Mouse (Mus musculus) left cerebral cortex, postnatal 4 days (tissue): Measurements from ENCODE around the gene Grm7. TPM values are rescaled to one million over a fixed set of nuclear protein-coding genes. Genes with fewer than 3 reads are reported as not detected.

Source experiments
- DNase-seq: peaks from one replicate; pipeline ENCODE4 v3.0.0-alpha.2; 2022
- intact Hi-C: fragments of 180-260 bp; cut with DNase I; formaldehyde crosslinking; loops from one replicate; pipeline ENCODE4 v1.15.1; 2025
- total RNA-seq, 2 experiments: library from RNA; stranded (reverse); gene quantifications; 2 replicates each; pipeline ENCODE4 v1.2.3; 2021

The Grm7 gene
- 10 to 100 TPM; 77.8 to 78.8 TPM for total RNA-seq

DNA sequence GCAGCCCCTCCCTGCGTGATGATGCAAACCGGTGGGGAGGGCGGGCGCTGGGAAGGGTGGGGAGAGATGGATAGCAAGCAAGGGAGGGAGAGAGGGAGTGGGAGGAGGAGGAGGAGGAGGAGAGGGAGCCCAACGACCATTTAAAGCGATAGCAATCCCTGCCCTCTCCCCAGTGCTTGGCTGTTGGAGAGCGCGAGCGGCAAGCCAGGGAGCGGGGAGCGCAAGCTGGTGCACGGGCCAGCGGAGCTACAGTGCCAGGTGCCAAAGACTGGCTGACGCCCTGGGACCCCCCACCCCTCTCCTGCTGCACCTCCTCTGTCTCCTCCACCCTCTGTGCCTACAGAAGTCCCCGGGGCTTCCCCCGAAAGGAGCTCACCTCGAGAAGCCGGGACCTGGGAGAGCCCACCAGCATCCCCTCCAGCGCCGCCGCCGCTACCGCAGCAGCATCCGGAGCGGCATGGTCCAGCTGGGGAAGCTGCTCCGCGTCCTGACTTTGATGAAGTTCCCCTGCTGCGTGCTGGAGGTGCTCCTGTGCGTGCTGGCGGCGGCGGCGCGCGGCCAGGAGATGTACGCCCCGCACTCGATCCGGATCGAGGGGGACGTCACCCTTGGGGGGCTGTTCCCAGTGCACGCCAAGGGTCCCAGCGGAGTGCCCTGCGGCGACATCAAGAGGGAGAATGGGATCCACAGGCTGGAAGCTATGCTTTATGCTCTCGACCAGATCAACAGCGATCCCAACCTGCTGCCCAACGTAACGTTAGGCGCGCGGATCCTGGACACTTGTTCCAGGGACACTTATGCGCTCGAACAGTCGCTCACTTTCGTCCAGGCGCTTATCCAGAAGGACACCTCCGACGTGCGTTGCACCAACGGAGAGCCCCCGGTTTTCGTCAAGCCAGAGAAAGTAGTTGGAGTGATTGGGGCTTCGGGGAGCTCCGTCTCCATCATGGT lies at the start of gene Grm7:
Grm7 (plus strand) TSS at position 171 of the 951 bp plus-strand sequence.
- peak; percentile 61 for DNase-seq
- intact Hi-C loops, result loop anchor here (10.0 kb wide), 1 partner anchor 1491 kb away; no protein-coding TSS in a partner anchor

DNA sequence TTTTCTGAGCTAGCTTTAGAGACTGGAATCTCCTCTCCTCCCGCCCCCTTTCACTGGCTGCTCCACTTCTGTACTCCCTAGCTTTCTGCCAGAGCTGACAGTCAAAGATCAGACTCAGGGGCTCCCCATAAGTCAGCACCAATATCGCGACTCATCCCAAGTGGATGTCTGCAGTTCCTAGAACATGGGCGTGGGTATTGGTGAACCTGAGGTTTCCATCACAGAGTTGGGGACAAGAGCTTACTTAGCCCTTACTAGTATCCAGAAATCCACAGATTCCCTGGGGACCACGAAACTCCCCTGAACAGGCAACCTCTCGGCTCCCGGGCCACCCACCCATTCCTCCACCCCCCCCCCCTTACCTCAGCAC lies 355 bp upstream of the Grm7 start:
- intact Hi-C loops, result loop anchor here (10.0 kb wide), 1 partner anchor 1490 kb away; no protein-coding TSS in a partner anchor
- DNase-seq, result no peak

DNA sequence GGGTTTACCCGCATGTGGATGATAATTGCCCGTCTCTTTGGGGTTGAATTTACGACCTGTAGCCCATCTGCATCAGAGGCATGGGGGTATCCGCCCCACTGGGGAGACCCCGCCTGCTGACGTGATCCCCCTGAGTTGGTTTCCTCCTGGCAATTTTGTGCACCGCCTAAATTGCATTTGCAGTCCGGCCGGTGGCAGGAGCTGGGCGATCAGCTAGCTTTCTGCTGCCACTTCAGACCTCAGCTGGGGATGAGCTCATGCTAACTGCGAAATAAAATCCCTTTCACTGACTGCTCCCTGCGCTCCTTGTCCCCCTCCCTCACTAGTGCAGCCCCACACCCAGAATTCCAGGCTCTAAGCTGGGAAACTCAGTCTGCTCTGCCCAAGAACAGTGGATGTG lies 1.5 kb downstream of the Grm7 start:
- peak; percentile 15 for DNase-seq
- intact Hi-C loops, result loop anchor here (10.0 kb wide), 1 partner anchor 1492 kb away; no protein-coding TSS in a partner anchor

DNA sequence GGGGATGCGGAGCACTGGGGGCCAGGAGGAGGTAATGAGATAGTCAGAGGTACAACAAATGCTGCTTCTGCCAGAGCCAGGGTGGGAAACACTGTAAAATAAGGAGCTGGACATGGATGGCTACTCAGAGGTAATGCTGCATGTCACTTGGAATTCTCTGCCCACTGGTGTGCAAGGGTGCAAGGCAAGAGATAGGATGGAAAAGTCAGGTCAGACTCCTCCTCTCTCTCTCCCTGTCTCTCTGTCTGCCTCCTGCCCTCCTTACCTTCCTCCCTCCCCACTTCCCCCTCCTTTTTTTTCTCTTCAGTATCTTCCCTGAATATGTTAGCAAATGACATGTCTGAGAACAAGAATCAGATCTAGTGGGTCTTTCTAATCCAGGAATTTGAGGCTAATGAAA lies 3.8 kb downstream of the Grm7 start:
- no peak for DNase-seq
- intact Hi-C loops, result loop anchor here (10.0 kb wide), 1 partner anchor 1494 kb away; no protein-coding TSS in a partner anchor

DNA sequence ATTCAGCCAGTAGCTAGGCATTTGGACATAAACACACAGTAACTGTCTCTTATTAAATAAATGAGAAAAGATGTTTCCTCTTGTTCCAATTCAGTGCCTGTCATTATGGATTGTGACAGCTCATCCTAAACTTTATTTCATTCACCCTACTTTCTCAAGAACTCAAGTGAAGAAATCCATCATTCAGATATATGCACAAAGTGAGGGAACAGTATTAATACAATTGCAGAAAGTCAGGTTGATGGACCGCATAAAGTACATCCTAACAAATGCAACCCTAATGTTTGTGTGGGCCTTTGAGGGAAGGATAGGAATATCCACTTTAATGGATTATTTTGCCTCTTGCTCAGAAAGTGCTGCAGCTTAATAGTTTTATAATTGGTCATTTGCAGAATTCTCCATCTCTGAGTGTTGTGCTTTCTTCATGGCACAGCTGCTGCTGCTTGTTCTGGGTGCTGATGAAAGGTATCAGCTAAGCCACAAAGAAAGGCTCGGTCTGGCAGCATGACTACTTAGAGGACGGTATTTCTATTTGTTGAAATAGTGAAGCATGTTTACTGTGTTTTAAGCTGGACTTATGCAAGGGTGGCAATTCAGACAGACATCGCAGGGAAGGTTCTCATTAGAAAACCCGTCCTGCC lies 8.1 kb downstream of the Grm7 start:
- intact Hi-C loops, result no loop called here

DNA sequence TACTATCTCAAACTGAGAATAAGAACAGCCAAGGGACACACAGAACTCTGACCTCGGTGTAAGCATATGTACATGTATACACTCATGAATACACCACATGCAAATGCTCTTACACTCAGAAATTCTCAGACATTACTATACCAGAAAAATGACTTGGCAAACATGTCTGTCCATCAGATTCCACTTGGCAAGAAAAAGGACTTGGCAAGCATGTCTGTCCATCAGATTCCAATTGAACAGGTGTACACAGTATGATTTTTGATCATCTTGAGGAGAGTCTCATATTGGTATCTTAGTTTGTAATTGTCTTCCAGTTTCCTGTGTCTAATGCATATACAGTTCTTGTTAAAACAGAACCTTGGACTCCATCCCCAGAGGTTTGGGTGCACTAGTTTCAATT lies 19.1 kb downstream of the Grm7 start:
- DNase-seq, result no peak
- intact Hi-C loops, result no loop called here

More for the DNA sequence above, 8.1 kb downstream of the Grm7 start:
- no peak for DNase-seq

DNA sequence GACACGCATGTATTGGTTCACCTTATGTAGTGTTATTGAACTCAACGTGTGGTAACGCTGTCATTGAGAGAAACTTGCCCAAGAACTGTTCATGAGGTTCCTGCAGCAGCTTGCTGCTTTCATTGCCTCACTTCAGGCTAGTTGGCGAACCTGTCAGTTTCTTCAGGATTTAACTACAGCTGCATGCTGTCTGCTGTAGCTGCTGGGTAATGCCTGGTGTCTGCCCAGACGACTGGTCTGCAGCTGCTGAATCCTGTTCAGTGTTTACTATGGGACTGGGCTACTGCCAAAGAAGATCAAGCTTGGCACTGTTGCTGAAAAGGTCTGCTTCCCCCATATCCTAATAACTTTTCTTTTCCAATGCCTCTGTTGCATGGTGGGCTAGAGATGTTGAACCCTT lies 23.1 kb downstream of the Grm7 start:
- intact Hi-C loops, result no loop called here
- DNase-seq, result peak; percentile 22

DNA sequence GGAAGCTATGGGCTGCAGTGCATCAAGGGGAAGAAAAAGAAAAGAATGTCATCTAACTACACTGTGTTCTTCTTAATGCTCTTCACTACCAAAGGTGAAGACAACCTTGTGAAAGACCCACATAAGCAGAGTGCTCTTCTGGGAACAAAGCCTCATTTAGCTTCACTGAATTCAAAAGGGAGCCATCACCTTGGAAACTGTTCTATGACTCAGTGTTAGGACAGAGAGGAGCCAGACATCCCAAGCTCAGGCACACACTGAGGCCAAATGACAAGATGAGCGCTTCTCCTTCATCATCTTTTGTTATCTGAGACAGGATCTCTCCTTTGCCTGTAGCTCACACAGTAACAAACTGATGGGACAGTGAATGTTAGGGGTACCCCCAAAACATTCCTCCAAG lies 45.6 kb downstream of the Grm7 start:
- intact Hi-C loops, result no loop called here

DNA sequence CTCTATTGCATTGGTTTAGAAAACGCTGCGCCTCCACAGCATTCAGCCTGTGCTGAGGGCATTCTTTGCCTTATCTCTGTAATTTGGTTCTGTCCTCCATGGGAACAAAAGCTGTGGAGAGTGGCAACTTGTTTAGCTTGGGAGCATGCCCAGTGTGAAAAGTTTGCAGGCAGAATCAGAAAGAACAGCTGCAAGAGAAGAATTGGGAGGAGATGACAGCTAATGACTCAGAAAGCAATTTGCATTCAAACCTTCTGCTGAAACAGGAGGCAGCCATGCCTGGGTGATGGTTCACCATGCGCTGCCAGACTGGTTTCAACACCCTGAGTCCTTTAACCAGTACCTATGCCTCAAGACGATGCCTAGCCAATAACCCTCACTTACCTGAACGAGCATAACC lies 64.4 kb downstream of the Grm7 start:
- no peak for DNase-seq
- intact Hi-C loops, result no loop called here

More for the DNA sequence above, 45.6 kb downstream of the Grm7 start:
- DNase-seq, result no peak

DNA sequence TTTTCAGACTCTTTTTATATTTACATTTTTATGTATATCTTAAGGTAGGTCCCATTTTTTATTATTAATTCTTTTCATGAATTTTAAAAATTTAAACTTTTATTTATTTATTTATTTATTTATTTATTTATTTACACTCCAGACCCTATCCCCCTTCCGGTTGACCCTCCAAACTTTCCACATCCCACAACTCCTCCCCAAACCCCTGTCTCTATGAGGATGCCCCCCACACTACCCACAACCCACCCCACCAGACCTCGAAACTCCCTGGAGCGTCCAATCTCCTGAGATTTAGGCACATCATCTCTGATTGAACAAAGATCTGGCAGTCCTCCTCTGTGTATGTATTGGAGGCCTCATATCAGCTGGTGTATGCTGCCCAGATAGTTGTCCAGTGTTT lies 69.6 kb downstream of the Grm7 start:
- intact Hi-C loops, result no loop called here
- no peak for DNase-seq

DNA sequence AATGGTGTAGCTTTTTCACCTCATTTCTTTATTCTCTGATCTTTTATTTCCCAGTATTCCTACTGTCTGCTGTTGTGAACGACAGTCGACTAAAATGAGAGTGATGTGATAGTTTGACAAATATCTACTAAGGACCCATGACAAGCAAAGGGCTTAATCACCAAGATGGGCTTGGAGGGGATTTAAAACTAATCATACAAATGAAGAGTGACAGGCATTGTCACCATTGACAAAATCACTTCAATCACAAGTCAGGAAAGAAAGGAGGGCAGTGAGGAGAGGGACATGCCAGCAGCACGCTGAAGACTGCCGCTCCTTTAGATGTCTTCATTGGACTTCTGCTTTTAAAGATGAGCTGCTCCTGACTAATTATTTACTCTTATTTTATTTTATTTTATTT lies 78.0 kb downstream of the Grm7 start:
- no peak for DNase-seq
- intact Hi-C loops, result no loop called here

DNA sequence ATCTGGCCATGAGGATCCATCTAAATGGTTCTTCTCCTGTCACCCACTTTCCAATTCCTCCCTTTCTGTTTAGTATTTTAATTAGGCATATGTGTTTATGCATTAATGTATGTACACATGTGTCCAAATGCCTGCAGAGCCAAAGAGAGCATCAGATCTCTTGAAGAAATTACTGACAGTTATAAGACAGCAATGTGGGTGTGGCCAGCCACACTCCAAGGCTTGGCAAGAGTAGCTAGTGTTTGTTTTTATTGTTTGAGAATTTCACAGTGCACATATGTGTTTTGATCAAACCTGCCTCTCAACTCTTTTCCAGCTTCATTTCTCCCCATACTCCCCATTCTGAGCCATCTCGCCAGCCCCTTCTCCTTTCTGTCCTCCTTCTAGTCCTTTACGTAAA lies 88.5 kb downstream of the Grm7 start:
- intact Hi-C loops, result no loop called here
- DNase-seq, result no peak

DNA sequence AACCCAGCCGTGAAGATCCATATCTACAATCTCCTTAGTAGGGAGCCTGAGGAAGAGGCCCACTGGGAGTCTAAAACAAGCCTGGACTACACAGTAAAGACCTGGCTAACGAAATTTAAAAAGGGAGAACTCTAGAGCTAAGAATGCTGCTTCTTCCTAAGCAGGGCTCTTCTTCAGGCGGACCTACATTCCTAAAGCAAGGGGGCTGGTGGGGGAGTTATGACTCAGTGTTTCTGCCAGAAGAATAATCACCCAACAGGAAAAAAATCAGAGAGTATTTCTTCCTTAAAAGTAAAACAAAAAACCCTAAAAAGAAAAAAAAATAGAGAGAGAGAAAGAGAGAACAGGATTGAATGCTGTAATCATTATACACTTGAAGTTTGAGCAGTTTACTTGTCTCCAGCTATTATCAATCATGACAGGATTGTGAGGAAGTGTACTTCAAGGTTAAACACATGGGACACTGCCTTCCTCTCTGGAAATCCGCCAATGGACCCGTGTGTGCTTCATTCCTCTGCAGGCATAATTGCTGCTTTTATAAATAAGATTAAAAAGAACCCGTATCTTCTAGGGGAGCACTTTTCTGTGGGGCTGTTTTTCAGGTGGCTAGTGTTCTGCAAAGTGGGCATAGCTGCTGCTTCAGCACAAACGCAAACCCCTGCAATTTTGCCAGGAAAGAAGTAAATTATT lies 98.7 kb downstream of the Grm7 start:
- intact Hi-C loops, result no loop called here
- DNase-seq, result no peak

DNA sequence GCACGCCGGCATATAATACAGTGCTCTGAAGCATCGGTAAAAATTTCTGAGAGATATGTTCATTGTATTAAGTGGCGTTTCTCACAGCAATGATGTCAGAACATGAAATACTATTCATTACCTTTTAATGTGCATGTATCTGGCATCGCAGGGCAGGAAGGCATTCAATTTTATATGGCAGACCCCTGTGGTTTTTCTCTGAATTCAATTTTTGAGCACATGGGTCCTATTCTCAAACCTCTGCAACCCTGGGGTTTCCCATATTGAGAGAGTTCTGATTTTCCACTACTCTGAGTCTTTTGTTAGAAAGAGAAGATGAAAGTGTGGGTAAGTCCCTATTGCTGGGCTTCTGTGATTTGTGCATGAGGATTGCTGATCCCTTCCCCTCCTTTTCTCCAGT lies 110.5 kb downstream of the Grm7 start:
- no peak for DNase-seq

DNA sequence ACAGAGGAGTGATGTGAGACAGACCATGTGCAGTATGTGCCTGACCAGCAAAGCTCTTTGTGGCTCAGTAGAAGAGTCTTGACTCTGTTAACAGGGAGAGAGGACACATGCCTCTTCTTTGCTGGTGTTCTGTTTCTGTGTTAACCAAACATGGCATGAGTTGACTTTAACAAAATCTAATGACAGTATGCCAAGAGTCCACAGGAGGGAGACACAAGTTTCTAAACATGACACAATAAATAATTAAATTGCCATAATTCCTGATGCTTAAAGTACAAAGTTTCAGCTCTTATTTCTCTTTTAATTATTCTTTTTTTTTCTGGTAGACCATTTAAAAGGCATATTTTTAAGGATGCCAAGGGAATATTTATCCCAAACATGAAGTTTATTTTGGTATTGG lies 124.2 kb downstream of the Grm7 start:
- intact Hi-C loops, result no loop called here
- no peak for DNase-seq

More for the DNA sequence above, 110.5 kb downstream of the Grm7 start:
- intact Hi-C loops, result no loop called here

DNA sequence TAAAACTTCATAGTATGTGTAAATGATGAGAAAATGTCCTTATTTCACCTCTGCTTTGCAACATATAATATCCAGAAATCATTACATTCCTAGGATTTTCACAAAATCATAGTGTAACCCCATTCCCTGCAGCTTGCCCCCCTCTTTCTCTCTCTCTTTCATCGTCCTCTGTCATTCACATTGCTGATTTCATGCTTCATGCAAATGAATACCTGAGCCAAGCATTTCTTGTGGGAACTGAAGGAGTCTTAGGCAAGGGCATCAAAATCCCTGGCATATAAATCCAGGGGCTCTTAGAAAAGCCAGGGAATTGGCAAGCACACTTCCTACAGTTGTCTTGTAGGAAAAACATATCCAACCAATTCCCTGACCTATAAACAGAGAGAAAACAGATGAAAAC lies 127.3 kb downstream of the Grm7 start:
- intact Hi-C loops, result no loop called here
- DNase-seq, result no peak

DNA sequence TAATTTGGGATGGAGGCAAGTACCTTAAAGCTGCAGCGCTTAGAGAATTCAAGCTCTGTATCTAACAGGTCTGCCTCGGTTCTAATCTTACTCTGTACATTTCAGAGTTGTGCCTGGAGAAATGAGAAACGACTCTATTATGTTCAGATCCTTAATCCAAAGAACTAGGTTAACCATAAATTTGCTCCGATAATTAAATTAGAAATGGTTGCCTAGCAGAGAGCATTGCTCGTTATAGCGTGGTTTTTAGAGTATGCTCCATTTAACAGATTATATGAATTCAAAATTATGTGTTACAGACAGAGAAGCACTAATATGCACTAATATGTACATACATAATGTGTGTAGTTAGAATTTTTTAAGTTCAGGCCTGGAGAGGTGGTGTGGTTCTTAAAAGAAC lies 130.7 kb downstream of the Grm7 start:
- intact Hi-C loops, result no loop called here
- DNase-seq, result no peak

DNA sequence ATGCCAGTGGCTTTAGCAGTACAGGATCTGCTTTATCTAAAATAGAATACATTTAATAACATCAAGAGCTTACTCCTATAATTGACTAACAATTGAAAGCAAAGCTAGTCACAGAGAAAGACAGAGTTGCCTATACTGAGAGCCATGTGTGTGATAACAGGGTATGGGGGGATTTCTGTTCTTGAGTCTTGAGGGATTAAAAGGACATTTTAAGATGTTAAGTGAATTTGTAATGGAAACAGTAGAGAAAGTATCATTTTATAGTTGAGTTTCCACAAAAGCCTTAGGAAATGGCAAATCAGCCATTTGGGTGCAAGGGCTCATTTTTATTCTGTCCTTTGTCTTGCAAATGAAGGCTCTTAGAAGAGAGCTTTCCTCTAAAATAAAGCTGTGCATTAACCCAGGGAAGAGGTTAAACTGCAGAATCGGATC lies 140.1 kb downstream of the Grm7 start:
- intact Hi-C loops, result no loop called here

DNA sequence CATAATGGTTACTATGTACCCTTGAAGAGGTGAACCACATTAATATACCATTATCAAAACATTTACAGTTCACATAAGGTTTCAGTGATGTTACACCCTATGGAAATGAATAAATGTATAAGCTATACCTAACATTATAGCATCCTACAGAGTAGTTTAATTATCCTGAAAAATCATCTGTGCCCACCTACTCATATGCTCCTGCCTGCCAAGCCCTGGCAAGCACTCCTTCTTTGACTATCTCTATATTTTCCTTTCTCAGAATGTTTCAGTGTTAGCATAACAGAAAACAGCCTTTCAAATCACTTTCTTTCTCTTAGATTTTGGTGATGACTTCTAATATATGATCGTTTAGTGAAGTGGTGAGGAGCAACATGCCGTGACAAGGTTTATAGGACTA lies 147.3 kb downstream of the Grm7 start:
- intact Hi-C loops, result no loop called here
- DNase-seq, result no peak

More for the DNA sequence above, 140.1 kb downstream of the Grm7 start:
- DNase-seq, result no peak

DNA sequence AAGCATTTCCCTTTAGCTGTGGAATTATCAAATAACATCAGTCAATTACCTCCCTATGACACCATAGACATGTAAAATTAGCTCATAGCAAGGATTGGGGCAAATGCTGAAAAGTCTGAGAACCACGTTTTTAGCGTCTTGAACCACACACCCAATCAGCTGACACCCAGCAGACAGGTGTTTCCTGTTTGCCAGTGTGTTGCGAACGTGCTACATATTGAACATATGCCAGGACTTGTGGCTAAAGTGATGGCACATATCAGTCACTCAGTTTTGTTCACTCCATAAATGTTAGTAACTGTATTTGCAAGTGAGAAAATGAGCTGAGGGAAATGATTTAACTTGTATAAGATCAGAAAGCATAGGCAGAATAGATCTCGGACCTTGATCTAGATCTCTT lies 162.1 kb downstream of the Grm7 start:
- intact Hi-C loops, result no loop called here
- DNase-seq, result no peak

DNA sequence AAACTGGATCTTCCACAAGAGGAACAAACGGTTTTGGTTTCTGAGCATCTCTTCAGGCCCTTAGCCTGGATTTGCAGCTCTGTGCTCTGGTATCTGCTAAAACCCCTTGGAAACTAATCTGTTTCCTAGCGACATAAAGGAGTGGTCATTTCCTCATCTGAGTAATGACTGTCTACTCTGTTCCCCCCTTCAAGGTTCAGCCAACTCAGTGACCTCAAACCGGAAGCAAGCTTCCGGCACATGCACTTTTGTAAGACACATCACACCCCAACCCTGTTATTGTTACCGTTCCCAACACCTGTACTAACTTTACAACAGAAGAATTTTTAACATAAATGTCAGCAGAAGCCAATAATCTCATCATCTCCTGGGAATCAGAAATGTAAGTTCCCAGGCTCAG lies 166.8 kb downstream of the Grm7 start:
- DNase-seq, result no peak
- intact Hi-C loops, result no loop called here
